Mouse (Mus musculus) ES-E14 (cell line): ENCODE measurements around the gene Pcgf5.

ENCODE experiments used
- CHD2 ChIP-seq: IDR thresholded peaks from 2 replicates; pipeline ENCODE4 v1.6.1; 2014; ENCODE audit warnings: mild to moderate bottlenecking, low read depth, low read length, inconsistent platforms
- HCFC1 ChIP-seq: IDR thresholded peaks from 2 replicates; pipeline ENCODE4 v1.6.1; 2012; ENCODE audit warnings: low read length, inconsistent platforms, borderline replicate concordance; ENCODE audit not compliant: insufficient read depth
- MAFK ChIP-seq: IDR thresholded peaks from 2 replicates; pipeline ENCODE4 v1.6.1; 2014; ENCODE audit warnings: mild to moderate bottlenecking, low read depth, low read length, inconsistent platforms; ENCODE audit not compliant: insufficient read depth
- ZNF384 ChIP-seq: IDR thresholded peaks from 2 replicates; pipeline ENCODE4 v1.6.1; 2012; ENCODE audit warnings: low read depth, low read length, inconsistent platforms

- TF ChIP-seq ZNF384: no peak
- no peak for TF ChIP-seq MAFK
- no peak for TF ChIP-seq HCFC1
- TF ChIP-seq CHD2: no peak
Observed at GRCm38 (mm10) chr19:36377729-36378128, 29.6 kb downstream of the Pcgf5 start.
